Mouse (Mus musculus) granulocyte monocyte progenitor cell, adult 5-6 weeks (primary cell): ENCODE measurements around the gene Gm10750. TPM values are rescaled to one million over a fixed set of nuclear protein-coding genes. Genes with fewer than 3 reads are reported as not detected.
"Not testable (repeated sequence)": the region's sequence is repeated elsewhere in the genome, so short reads cannot be mapped to it uniquely, and the experiment has no call there.

Source experiments
- ATAC-seq: replicated peaks from 2 replicates; pipeline ENCODE4 v1.8.0; 2016; ENCODE audit warnings: mild to moderate bottlenecking, moderate TSS enrichment, inconsistent platforms; ENCODE audit not compliant: poor library complexity, severe bottlenecking
- total RNA-seq, 2 experiments: library from RNA; stranded (forward) in 1 of 2; stranded (reverse) in 1 of 2; fragments of 200-712, 200-1000 nt in 1 of 2; fragments of >200 nt in 1 of 2; fragmentation: Nextera tagmentation in 1 of 2; gene quantifications; 2 replicates each; pipeline ENCODE4 v1.2.3; 2014 to 2017

Gm10750 gene
- total RNA-seq (2014; fragmentation: Nextera tagmentation) (not detected in 2 replicates), total RNA-seq (2017) (not detected in 2 replicates)

DNA sequence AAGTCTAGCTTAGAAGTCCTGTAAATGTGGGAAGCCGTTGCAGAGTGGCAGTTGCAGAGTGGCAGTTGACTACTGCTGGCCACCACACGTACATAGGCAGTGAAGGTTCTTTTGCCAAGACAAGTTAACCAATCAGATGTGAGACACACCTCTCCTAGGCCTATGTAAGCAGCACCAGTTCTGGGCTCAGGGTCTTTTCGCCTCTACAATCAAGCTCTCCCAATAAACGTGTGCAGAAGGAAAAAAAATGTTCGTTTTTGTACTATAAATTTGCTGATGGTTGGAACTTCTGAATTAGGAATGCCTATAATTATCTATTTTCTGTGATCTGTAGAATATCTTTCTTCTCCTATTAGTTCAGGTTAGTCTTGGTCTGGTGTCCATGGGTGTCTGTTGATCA is at the start of gene Gm10750:
Gene Gm10750, minus strand, starts transcription at position 101 of the 400 bp plus-strand sequence.
- ATAC-seq, result not testable (repeated sequence)

DNA sequence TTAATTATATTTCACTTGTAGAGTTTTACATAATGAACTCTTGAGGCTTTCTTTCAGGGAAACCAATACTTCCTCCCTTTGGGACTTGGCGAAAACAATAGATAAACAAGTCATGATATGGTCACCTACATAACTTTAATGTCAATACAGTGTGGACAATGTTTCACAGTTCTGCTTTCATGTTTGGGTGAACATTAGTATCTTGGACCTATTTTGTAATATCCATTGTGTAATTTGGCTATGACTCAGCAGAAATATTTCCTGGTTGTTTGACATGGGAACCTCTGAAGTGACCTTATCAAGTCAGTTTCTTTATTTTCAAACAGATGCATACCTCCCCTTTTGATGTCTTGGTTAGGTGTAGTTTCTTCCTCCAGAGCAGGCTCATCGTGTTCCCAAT is 12.2 kb downstream of the Gm10750 start:
- peak; percentile 84 for ATAC-seq

DNA sequence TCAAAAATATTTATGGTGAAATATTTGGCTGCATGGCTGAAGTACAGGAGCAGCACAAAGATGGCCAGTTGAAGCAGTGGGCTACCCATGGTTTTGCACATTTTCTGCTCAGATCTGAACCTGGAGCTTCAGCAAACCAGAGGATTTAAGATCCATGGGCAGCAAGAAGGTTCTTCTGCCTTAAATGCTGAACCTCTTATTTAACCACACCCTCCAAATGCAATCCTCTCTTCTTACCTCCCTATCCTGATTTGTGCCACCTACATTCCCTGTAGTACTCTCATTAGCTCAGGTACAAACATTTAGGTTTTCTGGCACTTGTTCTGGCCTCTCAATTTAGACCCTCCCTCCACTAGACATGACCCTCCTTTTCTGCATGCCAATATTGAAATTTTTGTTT is 13.9 kb downstream of the Gm10750 start, which contains the start of gene Gm1330:
Gene Gm1330, minus strand, starts transcription at position 101 of the 400 bp plus-strand sequence.
- ATAC-seq, result no peak

DNA sequence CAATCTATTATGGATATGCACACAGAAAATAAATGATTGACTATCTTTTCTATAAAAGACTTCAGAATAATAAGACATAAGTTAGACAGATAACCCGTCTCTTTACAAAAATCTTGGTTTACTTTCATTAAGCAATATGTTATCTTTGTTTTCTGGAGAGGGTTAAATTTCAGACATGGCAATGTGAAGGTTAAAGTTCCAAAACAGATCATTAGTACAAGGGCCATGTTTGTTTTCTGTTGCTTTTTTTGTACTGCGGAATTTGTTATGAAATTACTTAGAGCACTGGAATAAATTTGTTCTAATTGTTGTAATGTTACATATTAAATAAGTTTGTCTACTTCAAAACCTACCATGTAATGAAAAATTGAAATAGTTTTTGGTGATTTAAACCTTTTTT is 21.9 kb downstream of the Gm10750 start:
- no peak for ATAC-seq

Other genes with a start within 250 kb of the Gm10750 start
- not detected in 2 replicates for gene Cst11, start 245.7 kb downstream of the Gm10750 start, total RNA-seq (2014; fragmentation: Nextera tagmentation)
- not detected in 2 replicates for gene Cst11, start 245.7 kb downstream of the Gm10750 start, total RNA-seq (2017)
- gene 8030411F24Rik, start 235.2 kb downstream of the Gm10750 start, total RNA-seq (2014; fragmentation: Nextera tagmentation), result not detected in 2 replicates
- gene 8030411F24Rik, start 235.2 kb downstream of the Gm10750 start, total RNA-seq (2017), result not detected in 2 replicates
- not detected in 2 replicates for gene Cst12, start 227.9 kb downstream of the Gm10750 start, total RNA-seq (2014; fragmentation: Nextera tagmentation)
- gene Cst12, start 227.9 kb downstream of the Gm10750 start, total RNA-seq (2017), result not detected in 2 replicates
- not detected in 2 replicates for gene Cst8, start 218.5 kb downstream of the Gm10750 start, total RNA-seq (2014; fragmentation: Nextera tagmentation)
- not detected in 2 replicates for gene Cst8, start 218.5 kb downstream of the Gm10750 start, total RNA-seq (2017)
- not detected in 2 replicates for gene Cst13, start 197.2 kb downstream of the Gm10750 start, total RNA-seq (2014; fragmentation: Nextera tagmentation)
- not detected in 2 replicates for gene Cst13, start 197.2 kb downstream of the Gm10750 start, total RNA-seq (2017)
- not detected in 2 replicates for gene Cst9, start 182.1 kb downstream of the Gm10750 start, total RNA-seq (2014; fragmentation: Nextera tagmentation)
- not detected in 2 replicates for gene Cst9, start 182.1 kb downstream of the Gm10750 start, total RNA-seq (2017)
- gene 9230104L09Rik, start 152.2 kb downstream of the Gm10750 start, total RNA-seq (2014; fragmentation: Nextera tagmentation), result not detected in 2 replicates
- not detected in 2 replicates for gene 9230104L09Rik, start 152.2 kb downstream of the Gm10750 start, total RNA-seq (2017)
- 362 and 448 TPM in 2 replicates for gene Cst3, start 141.5 kb downstream of the Gm10750 start, total RNA-seq (2014; fragmentation: Nextera tagmentation)
- gene Cst3, start 141.5 kb downstream of the Gm10750 start, total RNA-seq (2017), result 432 and 469 TPM in 2 replicates
- gene Gm1330, start 14.0 kb downstream of the Gm10750 start, total RNA-seq (2014; fragmentation: Nextera tagmentation), result not detected in 2 replicates
- gene Gm1330, start 14.0 kb downstream of the Gm10750 start, total RNA-seq (2017), result not detected in 2 replicates